Mouse (Mus musculus) adrenal gland, postnatal 4 days (tissue): ENCODE data around the gene Nectin1. TPM values are rescaled to one million over a fixed set of nuclear protein-coding genes. Genes with fewer than 3 reads are reported as not detected.

Source experiments
- DNase-seq, 2 experiments: peaks; one replicate each; pipeline ENCODE4 v3.0.0; 2021 to 2022; ENCODE audit warnings: low spot score in 2 of 2, mixed read lengths in 2 of 2
- total RNA-seq, 2 experiments: library from RNA; stranded (reverse); gene quantifications; 2 replicates each; pipeline ENCODE4 v1.2.3; 2021

Nectin1 gene
- total RNA-seq, 2 experiments from 2014 or later: 22.0 to 22.5 TPM

DNA sequence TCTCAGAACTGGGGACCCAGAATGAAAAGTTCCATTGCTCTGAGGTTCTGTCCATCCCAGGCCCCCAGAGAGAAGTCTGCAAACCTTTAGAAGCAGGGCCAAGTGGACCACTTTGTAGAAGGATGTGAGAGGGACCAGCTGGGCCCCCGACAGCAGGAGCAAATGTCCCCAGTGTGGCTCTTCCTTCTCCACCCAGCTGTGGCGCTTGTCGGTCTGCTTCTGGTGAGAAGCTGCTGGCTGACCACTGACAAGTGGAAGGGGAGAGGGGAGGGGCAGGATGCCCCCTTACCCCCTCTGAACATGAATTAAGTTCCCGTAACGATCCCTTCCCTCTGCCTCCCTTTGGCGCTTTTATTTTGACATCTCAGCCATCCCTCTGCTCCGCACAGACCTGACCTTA is 54.0 kb downstream of the Nectin1 start:
- no peak for DNase-seq

DNA sequence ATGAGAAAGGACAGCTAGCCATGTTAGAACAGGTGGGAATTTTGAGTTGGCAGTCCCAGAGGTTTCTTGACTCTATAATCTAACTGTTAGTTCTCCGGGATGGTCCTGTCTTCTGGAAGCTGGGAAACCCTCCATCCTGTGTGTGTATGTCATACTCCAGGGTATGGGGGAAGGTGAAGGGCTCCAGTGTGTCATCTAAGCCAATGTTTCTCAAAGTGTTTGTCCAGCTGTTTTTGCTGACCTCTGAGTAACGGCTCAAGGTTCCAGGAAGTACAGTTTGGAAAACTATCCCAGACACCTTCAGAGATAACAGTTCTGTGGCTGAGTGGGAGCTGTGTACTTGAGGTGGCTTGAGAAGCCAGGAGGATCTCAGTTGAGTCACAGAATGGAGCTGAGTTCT is 56.7 kb downstream of the Nectin1 start:
- no peak for DNase-seq

DNA sequence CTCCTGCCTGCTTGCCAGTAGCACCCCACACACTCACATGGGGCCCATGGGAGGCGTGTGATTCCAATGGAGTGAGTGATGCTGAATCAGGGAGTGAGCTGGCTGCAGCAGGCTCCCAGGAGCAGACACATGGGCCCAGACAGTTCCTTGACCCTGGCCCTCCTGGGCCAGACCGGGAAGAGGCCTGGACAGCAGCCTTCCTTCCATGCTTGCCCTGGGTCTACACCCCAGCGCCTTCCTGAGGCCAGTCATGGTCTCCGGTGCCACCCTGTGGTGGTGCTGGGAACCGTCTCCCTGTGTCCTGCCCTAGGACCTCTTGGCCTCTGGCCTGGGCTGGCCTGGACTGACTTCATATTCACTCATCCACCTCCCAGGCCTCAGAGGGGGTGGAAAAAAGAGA is 58.1 kb downstream of the Nectin1 start:
- peak; percentile 44 to 57 for DNase-seq

DNA sequence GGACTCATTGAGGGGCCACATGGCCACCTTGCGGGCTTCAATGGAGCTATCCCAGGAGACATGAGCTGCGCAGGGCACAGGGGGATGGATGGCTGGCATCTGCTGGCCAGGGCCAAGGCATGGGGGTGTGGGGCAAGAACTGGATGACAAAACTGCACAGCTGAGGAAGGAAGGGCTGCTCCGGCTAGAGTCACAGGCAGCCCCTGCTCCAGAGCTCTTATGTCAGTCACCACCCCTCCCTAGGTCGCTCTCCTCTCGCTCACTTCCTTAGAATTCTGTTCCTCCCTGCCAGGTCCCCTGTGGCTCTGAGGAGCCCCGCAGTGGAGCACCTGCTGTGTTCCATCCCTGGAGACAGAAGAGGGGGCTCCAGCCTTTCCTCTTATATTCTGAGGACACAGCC is 63.8 kb downstream of the Nectin1 start:
- DNase-seq: no peak

DNA sequence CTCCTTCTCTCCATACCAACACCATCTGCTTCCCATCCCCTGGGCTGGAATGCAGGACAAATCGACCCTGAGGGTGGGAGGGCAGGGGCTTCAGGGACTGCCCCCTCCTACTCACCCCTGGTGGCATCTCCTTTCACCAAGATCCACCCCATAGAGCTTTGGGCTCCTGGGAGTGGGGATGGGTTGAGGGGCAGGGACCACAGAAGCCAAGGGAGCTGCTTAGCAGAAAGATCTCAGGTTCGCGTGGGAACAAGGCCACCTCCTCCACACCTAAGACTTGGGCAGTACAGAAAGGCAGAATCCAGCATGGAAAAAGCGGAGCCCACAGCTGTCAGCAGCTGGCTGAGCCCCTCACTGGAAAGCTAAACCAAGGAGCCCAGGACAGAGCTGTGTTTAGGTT is 64.3 kb downstream of the Nectin1 start:
- DNase-seq: no peak

DNA sequence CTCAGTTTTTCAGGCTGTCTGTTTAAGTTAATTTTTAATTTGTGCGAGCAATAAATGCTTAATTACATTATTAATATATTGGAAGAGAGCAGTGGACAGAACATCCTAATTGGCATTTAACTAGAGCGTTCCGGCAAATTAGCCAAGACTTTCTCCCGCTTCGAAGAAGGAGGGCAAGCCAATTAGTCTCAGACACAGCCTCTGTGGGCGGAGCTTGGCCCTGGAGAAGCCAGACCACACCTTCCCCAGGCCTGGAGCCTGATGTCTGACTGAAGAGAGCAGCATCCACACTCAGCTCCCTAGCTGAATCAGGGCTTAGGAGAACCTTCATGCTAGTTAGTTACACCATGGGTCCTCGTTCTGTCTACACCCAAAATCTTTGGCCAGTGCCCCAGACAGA is 64.8 kb downstream of the Nectin1 start:
- DNase-seq: no peak

DNA sequence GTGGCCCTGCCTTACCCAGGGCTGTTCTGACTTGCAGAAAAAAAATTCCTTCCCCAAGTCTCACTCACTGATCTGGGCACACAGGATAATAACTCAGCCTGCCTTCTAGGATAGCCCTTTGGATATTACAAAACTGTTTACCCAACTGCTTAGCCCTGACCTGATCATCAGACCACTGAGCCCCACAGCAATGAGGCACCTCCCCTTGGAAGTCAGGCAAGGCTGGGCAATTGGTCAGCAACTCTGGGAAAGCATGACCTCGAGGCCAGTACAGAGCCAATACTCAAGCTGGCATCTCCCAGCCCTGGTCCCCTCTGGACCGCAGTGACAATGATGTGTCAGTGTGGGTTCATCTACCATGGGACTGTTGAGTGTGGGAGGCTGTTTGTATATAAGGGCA is 69.4 kb downstream of the Nectin1 start:
- DNase-seq: no peak

DNA sequence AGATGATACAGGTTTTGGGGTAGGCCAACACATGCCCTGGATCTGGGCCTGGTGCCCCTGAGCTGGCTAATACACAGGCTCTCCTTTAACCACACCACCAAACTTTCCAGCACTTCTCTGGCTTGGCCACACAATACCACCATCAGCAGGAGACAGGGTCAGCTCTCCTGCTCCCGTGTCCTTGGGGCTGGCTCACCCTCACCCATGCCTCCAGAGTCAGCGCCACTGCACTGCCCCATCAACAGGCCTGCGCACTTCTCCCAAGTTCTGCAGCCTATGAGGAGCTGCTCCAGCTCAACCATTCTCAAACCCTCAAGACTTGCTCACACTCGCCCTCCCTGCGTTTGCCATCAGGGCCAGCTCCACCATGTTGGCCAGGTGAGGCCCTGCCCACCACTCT is 78.4 kb downstream of the Nectin1 start:
- DNase-seq: no peak

DNA sequence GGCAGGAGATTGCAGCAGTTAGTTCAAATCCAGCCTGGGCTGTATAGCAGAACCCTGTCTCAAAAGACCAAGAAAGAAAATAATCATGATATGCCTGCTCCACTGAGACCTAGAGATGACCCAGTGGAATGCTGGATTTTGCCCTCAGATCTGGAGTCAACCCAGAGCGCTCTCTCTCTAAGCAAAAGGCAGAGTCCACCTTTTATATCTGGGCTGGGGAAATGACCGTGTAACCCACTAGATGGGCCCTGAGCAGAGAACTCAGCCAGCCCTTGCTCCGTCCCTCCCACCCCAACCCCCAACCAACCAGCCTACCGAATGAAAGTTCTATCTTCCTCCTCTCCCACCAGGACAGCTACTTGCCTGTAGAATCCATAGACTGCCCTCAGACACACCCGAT is 81.4 kb downstream of the Nectin1 start:
- no peak for DNase-seq

DNA sequence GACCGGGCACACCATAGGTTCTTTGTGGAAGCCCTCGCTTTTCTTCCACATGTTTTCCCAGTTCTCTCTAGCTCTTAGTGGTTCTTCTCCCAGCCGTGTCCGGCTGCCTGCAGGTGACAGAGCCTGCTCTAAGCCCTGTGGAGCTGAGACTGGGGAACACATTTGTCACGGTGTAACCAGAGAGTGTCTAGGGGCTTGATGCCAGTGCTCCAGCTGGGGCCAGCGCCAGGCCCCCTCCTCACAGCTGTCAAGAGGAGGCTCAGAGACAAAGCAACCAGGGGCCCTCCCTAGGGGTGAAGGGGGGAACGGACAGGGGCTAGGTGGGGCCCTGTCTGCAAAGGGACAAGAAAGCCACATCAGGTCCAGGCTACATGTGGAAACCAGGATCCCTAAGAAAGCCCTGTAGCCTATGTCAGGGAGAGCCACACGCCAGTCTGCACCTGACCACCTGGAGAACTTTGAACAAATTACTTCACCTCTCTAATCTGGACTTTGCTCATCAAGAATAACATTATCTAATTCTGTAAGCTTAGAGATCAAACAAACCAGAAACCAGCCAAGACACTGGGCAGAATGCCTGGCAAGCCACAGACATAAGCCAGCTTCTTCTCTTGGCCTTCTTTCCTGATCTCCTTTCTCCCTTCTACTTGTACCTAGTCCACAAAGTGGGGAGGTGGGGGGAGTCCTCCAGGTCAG is 82.9 kb downstream of the Nectin1 start:
- no peak for DNase-seq

DNA sequence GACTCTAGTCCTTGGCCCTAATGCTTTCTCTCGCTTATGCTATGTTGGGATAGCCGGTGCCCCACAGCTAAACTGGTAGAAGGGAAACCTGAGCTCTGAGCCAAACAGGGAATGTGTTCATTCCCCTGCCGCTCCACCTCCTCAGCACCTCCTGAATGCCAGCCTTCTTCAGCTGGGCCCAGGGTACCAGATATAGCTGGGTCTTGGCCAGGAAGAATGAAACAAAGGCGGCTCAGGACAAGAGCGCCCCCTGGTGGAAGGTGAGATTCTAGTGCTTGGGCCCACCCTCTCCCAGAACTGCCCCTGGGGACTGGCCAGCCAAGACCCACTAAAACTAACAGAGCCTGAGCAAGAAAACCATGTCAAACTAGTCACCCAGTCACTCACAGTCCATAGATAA is 83.8 kb downstream of the Nectin1 start:
- peak in 1 of 2 experiments; percentile 37 for DNase-seq

DNA sequence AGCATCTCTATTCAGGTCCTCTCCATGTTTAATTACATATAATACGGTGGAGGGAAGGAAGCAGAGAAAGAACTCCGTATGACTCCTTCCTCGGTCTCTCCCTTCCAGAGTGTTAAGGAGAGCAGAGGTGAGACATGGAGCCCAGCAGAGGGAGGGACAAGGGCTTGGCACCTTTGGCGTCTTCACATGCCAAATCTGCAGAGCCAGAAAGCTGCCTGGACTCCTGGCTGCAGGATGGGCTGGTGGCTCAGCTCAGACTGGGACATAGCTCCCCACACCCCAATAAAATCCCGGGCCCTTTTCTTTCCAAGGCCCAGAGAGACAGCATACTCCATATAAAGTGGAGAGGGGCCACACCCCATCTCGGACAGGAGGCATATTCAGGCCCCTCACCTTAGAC is 85.2 kb downstream of the Nectin1 start:
- DNase-seq: no peak

DNA sequence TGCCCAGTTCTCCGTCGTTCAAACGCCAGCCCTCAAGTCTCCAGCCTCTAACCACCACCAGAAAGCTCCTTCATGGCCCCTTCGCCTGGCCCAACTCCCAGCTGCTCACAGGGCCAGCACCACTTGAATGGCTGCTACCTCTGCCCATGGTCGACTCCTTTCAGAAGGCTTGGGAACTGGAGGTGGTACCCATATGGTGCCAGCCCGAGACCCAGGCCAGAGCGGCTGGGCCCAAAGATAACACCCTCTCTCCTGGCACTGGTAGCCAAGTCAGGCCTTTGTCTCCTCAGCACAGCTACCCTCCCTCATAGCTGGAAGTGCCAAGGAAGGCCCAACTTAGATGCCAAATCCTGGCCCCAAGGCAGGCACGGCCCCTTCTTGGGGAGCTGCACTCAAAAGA is 89.4 kb downstream of the Nectin1 start:
- DNase-seq: no peak

DNA sequence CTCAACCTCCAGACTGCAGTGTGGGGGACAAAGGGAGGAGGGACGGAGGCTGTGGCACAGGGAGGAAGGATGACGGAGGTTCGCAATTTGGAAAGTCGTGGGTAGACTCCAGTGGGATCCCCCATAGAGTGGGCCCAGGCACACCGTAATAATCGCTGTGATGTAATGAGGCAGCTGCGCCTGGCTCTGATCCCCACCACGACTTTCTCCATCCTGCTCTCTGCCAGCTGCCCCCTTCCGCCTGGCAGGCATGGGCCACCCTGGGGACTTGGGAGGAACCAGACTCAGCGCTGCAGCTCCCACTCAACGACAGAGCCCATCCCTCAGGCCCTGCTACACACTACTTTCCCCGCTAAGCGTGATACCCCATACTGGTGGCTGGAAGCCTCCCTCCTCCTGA is 90.5 kb downstream of the Nectin1 start:
- DNase-seq: no peak

DNA sequence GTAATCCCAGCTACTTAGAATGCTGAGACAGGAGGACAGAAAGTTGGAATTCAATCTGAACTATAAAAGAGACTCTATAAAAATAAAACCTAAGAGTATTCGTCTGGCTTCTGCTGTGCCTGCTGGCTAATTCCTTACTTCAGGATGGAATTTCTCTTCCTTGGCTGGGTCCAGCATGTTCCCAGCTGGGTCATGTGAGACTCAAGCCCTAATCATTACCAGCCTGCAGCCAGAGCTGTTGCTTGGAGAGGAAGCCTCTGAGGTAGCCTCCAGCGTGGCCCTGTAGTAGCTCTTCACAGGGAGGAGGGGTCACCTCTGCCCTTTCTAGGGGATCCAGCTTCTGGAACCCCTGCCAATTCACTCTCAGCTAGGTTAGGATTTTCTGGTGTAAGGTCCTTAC is 94.8 kb downstream of the Nectin1 start:
- no peak for DNase-seq

DNA sequence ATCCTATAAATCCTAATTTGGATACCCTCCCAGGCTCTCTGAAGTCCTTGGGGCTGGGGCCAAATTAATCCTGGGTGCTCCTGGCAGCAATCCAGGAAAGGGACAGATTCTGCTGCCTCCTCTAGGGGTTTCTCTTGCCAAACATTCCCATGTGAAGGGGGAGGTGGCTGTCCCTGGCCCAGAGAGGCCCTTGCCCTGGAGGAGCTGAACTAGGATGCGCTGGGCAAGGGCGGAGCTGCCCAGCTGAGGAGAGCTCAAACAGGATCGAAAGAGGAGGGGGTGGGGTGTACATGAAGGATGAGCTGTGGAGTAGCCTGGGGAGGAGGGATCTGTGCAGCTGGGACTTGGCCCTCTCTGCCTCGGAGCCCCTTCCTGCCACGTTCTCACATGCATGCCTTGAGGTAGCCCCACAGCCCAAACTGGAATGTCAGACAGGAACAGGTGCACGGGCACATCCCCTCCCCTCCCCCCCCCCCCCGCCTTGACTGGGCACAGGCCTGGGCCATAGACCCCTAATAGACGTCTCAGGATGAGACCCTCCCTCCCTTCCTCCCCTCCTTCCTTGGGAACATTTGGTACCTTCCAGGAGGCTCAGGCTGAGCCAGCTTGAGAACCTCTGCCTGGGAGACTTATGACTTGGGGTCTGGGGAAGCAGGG is 99.3 kb downstream of the Nectin1 start:
- DNase-seq: no peak

DNA sequence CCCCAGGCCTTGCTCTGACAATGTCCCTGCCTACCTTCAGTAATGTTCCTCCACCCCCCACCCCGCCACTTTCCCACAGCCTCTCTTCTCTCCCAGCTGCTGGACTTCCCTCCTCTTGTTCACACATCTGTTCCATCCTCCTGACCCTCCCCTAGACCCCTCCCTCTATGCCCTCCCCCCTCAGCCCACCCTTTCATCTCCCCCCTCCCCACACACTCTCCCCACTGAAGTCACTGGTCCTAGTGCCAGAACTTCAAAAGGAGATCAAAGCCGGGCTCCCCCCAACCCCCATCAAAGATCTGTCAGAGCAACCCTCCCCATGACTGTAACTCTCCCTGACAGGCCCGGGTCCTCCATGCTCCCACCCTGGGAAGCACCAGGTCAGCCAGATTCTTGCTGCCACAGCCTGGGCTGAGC is 99.9 kb downstream of the Nectin1 start:
- no peak for DNase-seq

DNA sequence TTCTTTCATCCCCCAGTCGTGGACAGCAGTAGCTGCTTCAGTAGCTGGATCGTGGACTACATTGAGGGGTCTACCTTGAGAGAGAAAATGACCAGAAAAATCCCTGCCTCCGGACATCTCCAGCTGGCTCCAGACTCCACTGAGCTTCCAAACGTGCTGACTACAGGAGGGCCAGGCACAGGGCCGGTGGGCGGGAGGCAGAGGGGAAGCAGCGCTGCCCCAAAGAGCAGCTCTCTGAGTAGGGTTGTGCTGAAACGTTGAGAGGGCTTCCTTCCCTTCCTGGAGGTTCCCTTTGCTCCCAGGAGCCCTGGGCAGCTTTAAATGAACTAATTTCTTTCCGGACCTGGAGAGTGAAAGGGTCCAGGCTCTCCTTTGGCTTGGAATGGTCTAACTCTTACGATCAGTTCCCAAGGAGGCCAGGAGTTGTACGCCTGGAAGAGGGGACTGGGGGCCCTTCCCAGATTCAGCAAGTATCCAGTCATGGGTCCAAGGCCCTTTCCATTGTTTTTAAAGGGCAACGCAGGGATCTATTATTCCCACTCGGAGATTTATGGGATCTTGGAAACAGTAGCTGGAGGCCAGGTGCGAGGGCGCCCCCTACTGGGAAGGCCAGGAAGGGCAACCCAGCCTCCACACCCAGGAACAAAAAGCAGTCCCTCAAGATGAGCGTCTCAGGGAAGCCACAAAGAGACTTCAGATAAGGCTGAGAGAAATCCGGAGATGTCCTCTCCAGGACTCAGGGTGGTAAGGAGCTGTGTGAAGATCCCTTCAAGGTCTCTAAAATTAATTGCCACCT is 102.1 kb downstream of the Nectin1 start:
- peak; percentile 13 to 21 for DNase-seq

DNA sequence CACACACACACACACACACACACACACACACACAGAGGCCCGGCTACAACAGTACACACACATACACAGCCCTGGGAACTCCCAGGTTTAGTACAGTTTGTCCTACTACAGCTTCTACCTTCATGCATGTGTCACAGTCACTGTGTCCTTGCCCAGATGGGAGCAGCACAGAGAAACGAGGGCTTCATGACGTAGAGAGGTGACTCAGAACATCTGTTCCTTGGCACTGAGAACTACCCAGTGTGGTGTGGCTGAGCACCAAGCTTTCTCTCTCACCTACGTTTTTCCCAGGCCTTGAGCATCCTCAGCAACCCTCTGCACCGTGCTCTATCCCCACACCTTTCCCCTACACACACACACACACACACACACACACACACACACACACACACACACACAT is 104.1 kb downstream of the Nectin1 start:
- no peak for DNase-seq

DNA sequence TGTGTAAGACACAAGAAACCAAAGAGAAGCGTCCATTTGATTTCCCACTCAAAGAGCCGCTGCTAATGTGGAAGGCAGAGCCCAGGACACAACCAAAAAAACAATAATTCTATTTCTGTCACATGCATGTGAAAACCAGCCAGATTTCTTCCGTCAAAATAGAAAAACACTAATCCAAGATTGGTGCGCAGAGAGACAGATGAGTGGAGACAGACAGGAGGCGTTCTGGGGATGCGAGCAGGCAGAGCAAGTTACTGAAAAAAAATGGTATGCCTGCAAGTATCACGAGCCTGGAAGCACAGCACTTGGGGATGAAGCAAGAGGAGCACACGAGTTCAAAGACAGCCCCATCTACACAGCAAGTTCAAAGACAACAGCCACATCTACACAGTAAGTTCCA is 106.5 kb downstream of the Nectin1 start:
- no peak for DNase-seq

DNA sequence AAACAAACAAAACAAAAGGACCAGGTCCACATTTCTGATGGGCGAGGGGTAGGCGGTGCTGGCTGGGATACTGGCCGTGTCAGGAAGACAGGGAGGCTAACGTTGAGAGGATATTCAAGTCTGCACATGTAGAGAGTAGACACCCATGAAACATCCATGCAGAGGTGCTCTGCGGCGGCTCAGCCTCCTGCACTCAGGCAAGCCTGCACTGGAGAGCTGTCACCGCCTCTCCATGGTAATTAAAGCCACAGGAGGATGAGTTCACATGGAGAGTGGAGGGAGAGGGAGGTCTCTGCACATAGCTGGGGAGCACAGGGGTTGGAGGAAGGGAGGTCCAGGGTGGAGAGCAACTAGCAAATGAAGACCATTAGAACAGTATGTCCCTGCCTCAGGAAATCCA is 107.4 kb downstream of the Nectin1 start:
- no peak for DNase-seq

DNA sequence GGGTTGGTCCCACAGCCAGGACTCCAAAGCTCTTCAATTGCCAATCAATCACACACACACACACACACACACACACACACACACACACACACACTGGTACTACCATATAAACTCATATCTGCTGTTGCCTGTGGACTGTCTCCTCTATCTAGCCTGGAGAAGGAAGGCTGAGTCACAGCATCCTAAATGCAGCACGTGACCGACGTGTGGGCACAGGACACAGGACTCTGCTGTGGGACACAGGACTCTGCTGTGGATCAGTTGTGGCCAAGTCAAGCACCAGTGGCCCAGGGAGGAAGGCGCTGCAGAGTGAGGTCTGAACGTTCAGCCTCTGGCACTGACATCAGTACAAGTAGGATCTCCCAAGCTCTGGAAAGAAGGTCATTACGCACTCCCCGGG is 112.1 kb downstream of the Nectin1 start:
- DNase-seq: no peak
